Comparison of ENCODE assay signal across 28 mouse cellular contexts in genomic region chr9:50919554-50919953, GRCm38 (mm10).
DNase-seq lines count a peak whose midpoint lies in the region; ATAC-seq lines count a peak whose summit lies in the region.
"Had no signal": no experiment of that assay in that cellular context is flagged by ENCODE, and none has a peak within 500 bp of the region (broad histone marks: within the 10 kb centered on the region; RNA-seq: fewer than 3 reads in every experiment).

No protein-coding gene starts in this region.

- peaks cover 24% of the 10 kb centered on the region for H3K36me3 ChIP-seq in liver, embryonic 12.5 days
- H3K36me3 ChIP-seq in liver, embryonic 11.5 days (ENCODE audit: control insufficient read depth, insufficient read depth, low read length), result no peaks in the 10 kb centered on the region
- peaks cover 16% of the 10 kb centered on the region for H3K36me3 ChIP-seq in liver, embryonic 15.5 days (replicated peaks)
- H3K36me3 ChIP-seq in forebrain, embryonic 14.5 days (ENCODE audit: control insufficient read depth, insufficient read depth, low read length), result no peaks in the 10 kb centered on the region
- H3K36me3 ChIP-seq: forebrain, embryonic 10.5 days; heart, embryonic 15.5 days had no signal

- no peak overlapping the region for H3K9ac ChIP-seq in liver, embryonic 12.5 days
- no peak overlapping the region for H3K9ac ChIP-seq in liver, embryonic 11.5 days (ENCODE audit: low read depth, low read length)
- no peak overlapping the region; the same call in 1 of the 2 replicates for H3K9ac ChIP-seq in liver, embryonic 15.5 days
- no peak overlapping the region for H3K9ac ChIP-seq in forebrain, embryonic 14.5 days (ENCODE audit: low read length)
- H3K9ac ChIP-seq: embryonic facial prominence, embryonic 13.5 days; forebrain, embryonic 13.5 days; forebrain, postnatal 0 days; heart, embryonic 12.5 days; heart, embryonic 15.5 days; hindbrain, embryonic 14.5 days had no signal

- WGBS in liver, embryonic 12.5 days (ENCODE audit: insufficient replicate concordance), result 71% methylated on average over 2 of the region's 2 CpGs
- WGBS in liver, embryonic 11.5 days, result 82% methylated on average over 2 of the region's 2 CpGs
- 58% methylated on average over 2 of the region's 2 CpGs for WGBS in liver, embryonic 15.5 days (ENCODE audit: insufficient replicate concordance)
- 96% methylated on average over 2 of the region's 2 CpGs for WGBS in forebrain, embryonic 14.5 days

- H3K4me2 ChIP-seq in liver, embryonic 12.5 days, result peak overlapping the region; percentile 12; the same call in 1 of the 2 replicates
- no peak overlapping the region for H3K4me2 ChIP-seq in liver, embryonic 11.5 days
- H3K4me2 ChIP-seq in liver, embryonic 15.5 days, result peak overlapping the region; percentile 20; the same call in 1 of the 2 replicates
- no peak overlapping the region for H3K4me2 ChIP-seq in forebrain, embryonic 14.5 days (ENCODE audit: low read length)
- H3K4me2 ChIP-seq: embryonic facial prominence, embryonic 13.5 days; forebrain, embryonic 13.5 days; heart, embryonic 12.5 days; heart, embryonic 15.5 days; hindbrain, embryonic 14.5 days had no signal

- no peaks in the 10 kb centered on the region for H3K27me3 ChIP-seq in liver, embryonic 12.5 days (replicated peaks)
- H3K27me3 ChIP-seq in liver, embryonic 11.5 days (replicated peaks; ENCODE audit: control insufficient read depth, insufficient read depth, low read length), result no peaks in the 10 kb centered on the region
- no peaks in the 10 kb centered on the region for H3K27me3 ChIP-seq in liver, embryonic 15.5 days
- H3K27me3 ChIP-seq in forebrain, embryonic 14.5 days (replicated peaks; ENCODE audit: control insufficient read depth, insufficient read depth, low read length), result no peaks in the 10 kb centered on the region
- H3K27me3 ChIP-seq: embryonic facial prominence, embryonic 13.5 days; forebrain, embryonic 13.5 days; heart, embryonic 12.5 days; heart, embryonic 15.5 days had no signal

- H3K27ac ChIP-seq in liver, embryonic 12.5 days, result peak overlapping the region; percentile 46
- no peak overlapping the region for H3K27ac ChIP-seq in liver, embryonic 11.5 days (ENCODE audit: low read depth, low read length)
- no peak overlapping the region; the same call in none of the 2 replicates for H3K27ac ChIP-seq in liver, embryonic 15.5 days (replicated peaks)
- no peak overlapping the region for H3K27ac ChIP-seq in forebrain, embryonic 14.5 days (ENCODE audit: low read depth, low read length)
- H3K27ac ChIP-seq: embryonic facial prominence, embryonic 10.5 days; embryonic facial prominence, embryonic 13.5 days; forebrain, embryonic 10.5 days; forebrain, embryonic 13.5 days; gastrocnemius, adult 2 months; heart, embryonic 15.5 days; hindbrain, embryonic 14.5 days; hindbrain, postnatal 0 days had no signal

- ATAC-seq in liver, embryonic 12.5 days, result peak; percentile 53
- ATAC-seq in liver, embryonic 11.5 days (replicated peaks; ENCODE audit: low FRiP score), result no peak
- ATAC-seq in liver, embryonic 15.5 days (ENCODE audit: insufficient read depth), result peak; percentile 16; the same call in 1 of the 2 replicates
- no peak for ATAC-seq in forebrain, embryonic 14.5 days
- ATAC-seq: activated CD4-positive, CD25-positive, alpha-beta regulatory T cell, adult 4 months; forebrain, embryonic 13.5 days; forebrain, postnatal 0 days; hindbrain, postnatal 0 days had no signal

- no peak overlapping the region for H3K4me3 ChIP-seq in liver, embryonic 12.5 days
- H3K4me3 ChIP-seq in liver, embryonic 11.5 days (ENCODE audit: low read depth, low read length), result no peak overlapping the region
- no peak overlapping the region for H3K4me3 ChIP-seq in liver, embryonic 15.5 days (replicated peaks)
- no peak overlapping the region for H3K4me3 ChIP-seq in forebrain, embryonic 14.5 days (ENCODE audit: low read depth, low read length)
- H3K4me3 ChIP-seq: embryonic facial prominence, embryonic 10.5 days; embryonic facial prominence, embryonic 13.5 days; forebrain, embryonic 10.5 days; forebrain, embryonic 13.5 days; gastrocnemius, adult 2 months; heart, embryonic 12.5 days; heart, embryonic 15.5 days had no signal

- intact Hi-C loops in heart, postnatal 25 days (cut with DNase I), result no loop called here

- peaks cover 60% of the 10 kb centered on the region for H3K4me1 ChIP-seq in liver, embryonic 12.5 days
- H3K4me1 ChIP-seq in liver, embryonic 11.5 days (replicated peaks; ENCODE audit: control insufficient read depth, insufficient read depth, low read length), result peaks cover 13% of the 10 kb centered on the region
- H3K4me1 ChIP-seq in liver, embryonic 15.5 days (replicated peaks), result peaks cover 53% of the 10 kb centered on the region
- no peaks in the 10 kb centered on the region for H3K4me1 ChIP-seq in forebrain, embryonic 14.5 days (ENCODE audit: control insufficient read depth, insufficient read depth, low read length)
- H3K4me1 ChIP-seq: embryonic facial prominence, embryonic 10.5 days; forebrain, embryonic 10.5 days; forebrain, embryonic 13.5 days had no signal

- H3K9me3 ChIP-seq in liver, embryonic 12.5 days (replicated peaks), result no peaks in the 10 kb centered on the region
- no peaks in the 10 kb centered on the region for H3K9me3 ChIP-seq in liver, embryonic 11.5 days (ENCODE audit: control insufficient read depth, low read length)
- no peaks in the 10 kb centered on the region for H3K9me3 ChIP-seq in liver, embryonic 15.5 days (replicated peaks)
- H3K9me3 ChIP-seq in forebrain, embryonic 14.5 days (replicated peaks; ENCODE audit: control insufficient read depth, low read length), result no peaks in the 10 kb centered on the region
- H3K9me3 ChIP-seq: embryonic facial prominence, embryonic 10.5 days; embryonic facial prominence, embryonic 13.5 days; forebrain, embryonic 10.5 days; forebrain, embryonic 13.5 days; heart, embryonic 12.5 days; heart, embryonic 15.5 days had no signal

- DNase-seq in liver, embryonic 11.5 days (ENCODE audit: low spot score), result no peak
- peak; percentile 52 for DNase-seq in c-Kit-positive CD71-positive TER-119-positive erythroid progenitor cells, embryonic 14.5 days (ENCODE audit: low spot score)
- DNase-seq in adrenal gland, postnatal 10 days, result no peak
- DNase-seq in forebrain, embryonic 14.5 days (ENCODE audit: low spot score), result no peak
- no peak for DNase-seq in heart, postnatal 25 days (ENCODE audit: low spot score)
- DNase-seq: adrenal gland, adult 8-10 months; cerebellum, adult 11 months; cerebellum, adult 8-10 months; cerebellum, postnatal 10 days; cerebellum, postnatal 36 days; embryo, embryonic 11 days; forebrain, postnatal 0 days; gastrocnemius, adult 2 months; gastrocnemius, postnatal 25 days; heart, adult 18-20 months; heart, postnatal 10 days; heart, postnatal 4 days had no signal

Comparison
In these comparisons a context has a peak if more than half of its experiments do, and no peak if none do; other contexts are left out.
1. ATAC-seq: peak in liver, embryonic 12.5 days (single experiment) and liver, embryonic 15.5 days (single experiment); none in liver, embryonic 11.5 days (single experiment) and forebrain, embryonic 14.5 days (single experiment).
2. H3K4me2 ChIP-seq: peak in liver, embryonic 12.5 days (single experiment) and liver, embryonic 15.5 days (single experiment); none in liver, embryonic 11.5 days (single experiment) and forebrain, embryonic 14.5 days (single experiment).